Mouse (Mus musculus) adrenal gland, adult 8-10 months (tissue): ENCODE measurements at regions not wholly inside any gene's neighbourhood (a gene's known extent, or its start where the extent isn't known, plus 50 kb on each side); places are given as distances from the start of the nearest gene placed in this dataset.

Source experiments
- DNase-seq: peaks from one replicate; pipeline ENCODE4 v3.0.0; 2022

DNA sequence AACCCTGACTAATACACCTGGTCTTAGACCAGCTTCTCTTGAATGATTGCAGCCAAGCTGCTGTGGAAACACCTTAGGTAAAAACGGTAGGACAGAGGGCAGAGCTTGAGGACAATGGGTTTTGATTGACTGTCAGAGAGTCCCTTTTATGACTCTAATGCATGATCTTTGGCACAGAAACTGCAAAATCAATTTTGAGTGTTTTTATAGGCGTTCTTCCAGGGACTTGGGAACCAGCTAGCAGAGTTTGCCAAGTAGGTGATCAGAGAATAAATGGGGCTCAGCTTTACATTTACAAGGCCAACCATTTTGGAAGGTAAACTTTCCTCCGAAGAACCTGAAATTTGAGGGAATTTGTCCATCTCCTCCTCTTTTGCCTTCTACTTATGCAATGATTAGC, 213.6 kb upstream of the Far2 start:
- no peak for DNase-seq

DNA sequence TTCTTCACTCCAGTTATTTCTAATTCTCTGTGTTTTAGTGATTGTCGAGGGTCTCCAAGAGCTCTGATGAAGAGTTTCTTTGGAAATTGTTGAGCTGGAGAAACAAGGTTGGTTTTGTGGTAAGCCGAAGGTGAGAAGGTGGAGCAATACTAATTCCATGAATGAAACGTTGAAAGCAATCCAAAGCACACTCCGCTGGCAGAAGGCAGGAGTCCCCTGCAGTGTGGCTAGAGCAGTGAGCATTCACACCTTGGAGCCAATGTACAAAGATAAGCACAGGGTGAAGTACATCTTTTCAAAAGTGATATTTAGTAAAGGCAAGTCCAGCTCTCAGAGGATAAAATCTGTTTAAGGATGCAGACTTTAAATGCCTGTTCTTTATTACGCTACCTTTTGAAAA, 208.2 kb upstream of the Far2 start:
- DNase-seq = no peak

DNA sequence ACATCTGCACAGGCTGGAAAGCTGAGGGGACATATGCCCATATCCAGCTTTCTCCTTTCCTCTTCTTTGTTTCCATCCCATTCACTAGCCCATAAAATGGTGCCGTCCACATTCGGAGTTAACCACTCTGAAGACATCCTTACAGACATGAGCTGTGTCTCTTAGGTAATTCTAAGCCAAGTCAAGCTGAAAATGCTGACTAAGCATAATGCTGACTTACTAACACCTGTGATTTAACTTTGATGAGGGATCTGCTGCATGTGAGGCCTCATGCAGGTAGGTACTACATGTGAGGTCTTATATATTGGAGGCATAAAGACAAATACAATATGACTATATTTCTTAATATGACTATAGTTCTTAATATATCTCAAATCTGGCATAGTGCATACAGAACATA, 197.1 kb upstream of the Far2 start:
- no peak for DNase-seq

DNA sequence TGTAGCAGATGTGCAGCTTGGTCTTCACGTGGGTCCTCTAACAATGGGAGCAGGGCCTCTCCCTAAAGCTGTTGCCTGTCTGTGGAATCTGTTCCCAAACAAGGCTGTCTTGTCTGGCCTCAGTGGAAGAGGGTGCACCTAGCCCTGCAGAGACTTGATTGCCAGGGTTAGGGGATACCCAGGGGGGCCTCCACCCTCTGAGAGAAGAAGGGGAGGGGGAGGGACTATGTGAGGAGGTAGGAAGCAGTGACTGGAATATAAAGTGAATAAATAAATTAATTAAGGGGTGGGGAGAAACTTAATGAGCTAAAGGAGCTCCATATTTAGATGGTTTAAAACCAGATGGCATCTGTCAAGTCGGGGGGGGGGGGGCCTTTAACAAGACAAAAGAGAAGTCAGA, 185.9 kb upstream of the Far2 start:
- DNase-seq = no peak

DNA sequence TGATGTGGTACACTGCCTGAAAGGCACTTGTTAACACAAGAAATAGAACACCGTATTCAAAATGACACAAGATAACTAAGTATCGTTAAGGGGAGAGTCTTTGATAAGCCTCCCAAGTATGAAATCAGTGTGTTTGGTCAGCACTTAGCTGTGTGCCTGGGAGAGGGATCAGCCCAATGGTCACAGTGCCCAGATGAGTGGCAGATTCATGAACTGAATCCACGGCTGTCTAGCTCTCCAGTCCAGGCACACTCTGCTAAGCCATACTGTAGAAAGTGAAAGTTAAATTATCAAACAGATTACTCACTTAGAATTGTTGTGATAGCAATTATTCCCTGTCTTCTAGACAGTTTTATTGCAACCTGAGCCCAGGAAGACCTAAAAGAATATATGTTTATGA, 176.0 kb upstream of the Far2 start:
- DNase-seq = no peak

DNA sequence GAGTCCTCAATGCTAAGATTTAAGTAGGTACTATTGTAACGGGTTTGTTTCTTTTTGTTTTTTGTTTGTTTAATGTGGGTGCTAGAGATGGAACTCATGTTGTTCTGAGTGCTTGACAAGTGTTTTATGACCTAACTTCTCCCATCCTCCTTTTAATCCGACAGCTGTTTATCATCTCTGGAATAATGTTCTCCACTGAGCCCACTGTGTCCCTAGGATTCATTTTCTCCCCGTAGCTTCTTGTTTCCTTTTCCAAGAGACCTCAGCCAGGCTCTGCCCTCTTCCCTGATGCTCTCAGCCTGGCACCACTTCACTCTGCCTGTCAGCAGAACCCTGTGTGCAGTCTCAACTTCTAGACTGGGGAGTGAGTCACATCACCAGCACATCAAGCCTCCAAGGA, 173.9 kb upstream of the Far2 start:
- no peak for DNase-seq

DNA sequence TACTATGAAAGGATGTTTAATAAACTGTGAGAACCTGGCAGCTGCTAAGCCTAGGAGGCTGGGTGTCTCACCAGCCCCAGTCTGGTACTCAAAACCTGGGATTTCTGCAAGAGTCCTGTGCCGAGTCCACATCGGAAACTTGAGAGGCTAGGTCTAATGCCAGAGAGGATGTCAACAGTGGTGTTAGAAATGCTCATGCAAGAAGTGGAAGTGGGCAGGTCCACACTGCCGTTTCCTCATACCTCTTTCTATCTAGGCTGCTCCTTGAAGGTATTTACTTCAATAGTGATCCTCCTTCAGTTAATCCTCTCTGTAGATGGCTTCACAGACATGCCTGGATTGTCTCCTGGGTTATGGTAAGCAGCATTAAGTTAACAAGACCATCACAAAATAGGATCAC, 168.6 kb upstream of the Far2 start:
- no peak for DNase-seq

DNA sequence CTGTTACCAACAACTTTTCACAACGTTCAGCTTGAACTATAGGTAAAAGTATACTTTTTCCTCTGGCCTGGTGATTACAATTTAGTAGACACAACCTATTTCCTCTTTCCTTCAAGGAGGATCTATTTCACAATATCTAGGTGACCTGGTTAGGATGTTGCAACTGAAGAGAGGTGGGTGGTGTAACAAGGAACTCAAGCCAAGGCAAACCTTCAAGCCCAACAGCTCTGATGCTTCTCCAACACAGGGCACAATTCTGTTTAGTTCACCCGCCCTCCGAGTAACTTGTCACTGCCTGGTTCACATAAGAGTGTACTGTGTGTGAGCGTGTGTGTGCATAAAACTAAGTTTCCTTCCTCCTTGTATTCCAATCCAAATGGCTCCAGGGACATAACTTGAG, 161.2 kb upstream of the Far2 start:
- no peak for DNase-seq

DNA sequence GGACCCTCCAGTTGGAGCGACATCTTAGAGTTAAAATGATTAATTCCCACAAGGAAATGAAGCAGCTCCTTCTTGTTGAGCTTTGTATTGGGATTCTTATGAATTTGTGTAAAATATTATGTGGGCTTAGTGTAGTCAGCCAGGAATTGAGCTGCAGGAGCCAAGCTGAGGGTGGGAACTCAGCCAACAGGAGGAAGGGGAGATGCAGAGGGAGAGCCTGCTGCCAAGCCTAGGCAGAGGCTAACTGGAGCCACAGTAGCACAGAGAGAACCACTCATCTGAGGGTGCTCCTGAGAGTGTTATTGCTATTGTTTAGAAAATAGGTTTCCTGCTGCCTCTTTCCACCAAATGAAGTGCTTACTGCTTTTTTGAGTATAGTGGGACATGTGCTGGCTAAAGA, 127.4 kb upstream of the Far2 start:
- DNase-seq = no peak

DNA sequence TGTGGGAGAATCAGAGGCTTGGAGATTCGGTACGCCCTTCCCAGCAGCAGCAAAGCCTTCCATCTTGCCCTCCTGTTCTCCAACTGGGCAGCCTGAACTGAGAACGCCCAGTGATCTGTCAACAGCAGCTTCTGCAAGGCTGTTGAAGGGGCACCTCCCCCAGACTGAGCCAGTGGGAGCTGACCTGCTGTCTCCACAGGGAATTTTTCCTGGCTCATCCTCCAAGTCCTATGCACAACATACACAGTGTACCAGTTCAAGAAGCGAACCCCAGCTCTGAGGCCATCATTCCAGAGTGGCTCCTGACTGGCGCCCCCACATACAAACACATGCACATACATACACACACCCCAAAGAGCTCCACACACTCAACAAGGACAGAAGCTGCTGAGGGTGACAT, 126.0 kb upstream of the Far2 start:
- DNase-seq = no peak

DNA sequence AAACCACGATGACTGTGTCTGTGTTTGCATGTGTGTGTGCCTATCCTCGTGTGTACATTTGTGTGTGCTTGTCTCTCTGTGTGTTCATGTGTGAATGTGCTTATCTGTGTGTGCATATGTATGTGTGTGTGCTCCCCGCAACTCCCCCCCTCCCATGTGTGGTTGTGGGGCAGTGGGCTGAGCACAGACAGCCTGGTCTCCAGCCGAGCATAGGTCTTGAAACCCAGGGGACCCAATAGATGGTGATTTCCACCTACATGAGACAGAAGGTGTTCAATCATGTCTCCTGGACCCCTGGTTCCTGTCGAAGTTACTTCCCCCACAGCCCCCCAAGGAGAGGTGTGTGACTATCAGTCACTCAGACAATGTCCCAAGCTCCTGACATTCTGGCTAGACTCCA, 124.6 kb upstream of the Far2 start:
- DNase-seq = no peak

DNA sequence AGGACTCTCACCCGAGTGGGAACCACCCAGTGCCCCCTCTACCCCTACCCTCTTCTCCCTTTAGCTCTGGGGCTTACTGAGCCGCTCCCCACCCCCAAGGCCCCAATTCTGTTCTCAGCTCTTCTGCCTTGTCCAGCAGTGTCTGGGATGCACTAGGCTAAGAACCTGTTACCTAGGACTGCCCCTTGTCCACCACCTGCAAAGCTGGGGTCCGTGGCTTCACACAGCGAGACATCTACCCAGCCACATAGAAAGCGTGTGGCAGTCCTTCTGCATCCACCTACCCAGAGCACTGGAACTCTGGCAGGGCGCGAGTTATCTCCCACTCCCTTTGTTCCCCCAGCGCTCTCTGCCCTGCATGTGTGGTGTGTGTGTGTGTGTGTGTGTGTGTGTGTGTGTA, 123.8 kb upstream of the Far2 start:
- DNase-seq = no peak

DNA sequence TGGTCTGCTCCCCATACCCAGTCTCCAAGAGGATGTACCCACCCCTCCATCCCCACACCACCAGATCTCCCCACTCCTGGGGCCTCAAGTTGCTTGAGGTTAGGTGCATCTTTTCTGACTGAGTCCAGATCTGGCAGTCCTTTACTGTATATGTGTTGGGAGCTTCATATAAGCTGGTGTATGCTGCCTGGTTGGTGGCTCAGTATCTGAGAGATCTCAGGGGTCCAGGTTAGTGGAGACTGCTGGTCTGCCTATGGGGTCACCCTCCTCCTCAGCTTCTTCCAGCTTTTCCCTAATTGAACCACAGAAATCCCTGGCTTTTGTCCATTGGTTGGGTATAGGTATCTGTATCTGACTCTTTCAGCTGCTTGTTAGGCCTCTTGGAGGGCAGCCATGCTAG, 118.1 kb upstream of the Far2 start:
- DNase-seq = no peak

DNA sequence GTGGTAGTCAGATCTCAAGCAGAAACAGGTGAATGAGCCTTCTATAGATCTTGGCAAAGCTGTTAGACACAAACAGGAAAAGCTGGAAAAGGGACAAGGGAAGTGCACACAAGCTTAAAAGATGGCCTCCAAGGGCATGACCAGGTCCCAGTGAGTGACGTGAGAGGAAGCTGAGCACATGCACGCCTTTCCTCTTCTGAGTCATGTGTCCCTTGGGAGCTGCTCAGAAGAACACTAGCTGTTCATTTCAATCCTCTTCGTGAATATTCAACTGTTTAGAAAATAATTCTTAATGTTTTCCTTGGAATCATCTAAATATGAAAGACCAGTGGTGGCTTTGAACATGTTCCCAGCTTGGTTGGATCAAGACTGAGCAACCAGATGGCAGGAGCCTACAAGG, 103.0 kb upstream of the Far2 start:
- no peak for DNase-seq

DNA sequence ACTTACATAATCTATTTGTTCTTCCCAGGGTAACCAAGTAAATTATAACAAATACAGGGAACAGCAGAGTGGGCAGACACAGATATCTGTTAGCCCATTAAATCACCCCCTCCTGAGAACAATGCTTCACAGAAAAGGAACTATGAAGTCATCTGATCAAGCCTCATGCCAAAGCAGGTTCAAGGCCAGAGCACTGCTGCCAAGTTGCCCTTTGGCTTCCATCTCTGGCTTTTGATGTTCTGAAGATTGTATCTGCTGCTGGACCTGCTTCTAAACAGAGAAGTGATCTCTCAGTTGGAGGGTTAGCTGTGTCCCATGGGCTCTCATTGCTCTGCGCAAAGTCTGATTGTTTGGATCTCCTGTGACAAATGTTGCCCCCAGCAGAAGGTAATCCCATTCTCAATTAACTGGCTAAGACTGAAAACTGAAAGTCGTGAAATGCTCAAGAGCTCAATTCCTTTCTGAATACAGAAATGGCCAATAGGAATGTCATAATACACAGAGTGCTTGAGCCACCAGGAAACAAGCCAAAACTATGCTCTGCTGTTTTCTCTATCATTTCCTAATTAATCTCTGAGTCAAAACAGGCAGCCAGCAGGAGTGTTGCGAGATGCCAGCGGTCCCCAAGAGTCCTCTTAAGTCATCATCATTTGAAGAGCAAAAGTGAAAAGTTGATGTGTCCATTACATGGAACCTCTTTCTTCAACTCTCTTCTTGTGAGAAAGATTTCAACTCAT, 102.0 kb upstream of the Far2 start:
- DNase-seq = peak; percentile 25

DNA sequence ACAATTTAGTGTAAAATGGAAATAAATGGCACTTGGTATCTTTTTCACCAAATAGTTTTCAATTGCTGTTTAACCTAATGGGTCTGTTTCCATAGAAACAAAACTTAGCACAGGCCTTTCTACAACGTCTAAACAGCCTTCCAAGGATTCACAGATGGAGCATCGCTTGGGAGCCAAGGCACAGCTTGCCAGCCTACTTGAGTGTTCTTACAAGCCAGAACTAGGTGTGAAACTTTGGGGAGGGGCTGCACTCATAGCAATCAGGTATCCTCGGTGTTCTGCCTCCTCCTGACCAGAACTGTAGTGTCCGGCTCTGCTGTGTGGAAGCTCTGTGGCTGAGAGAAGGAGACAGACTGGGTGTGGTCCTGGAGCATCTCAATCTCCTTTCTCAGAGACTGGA, 99.1 kb upstream of the Far2 start:
- DNase-seq = no peak

DNA sequence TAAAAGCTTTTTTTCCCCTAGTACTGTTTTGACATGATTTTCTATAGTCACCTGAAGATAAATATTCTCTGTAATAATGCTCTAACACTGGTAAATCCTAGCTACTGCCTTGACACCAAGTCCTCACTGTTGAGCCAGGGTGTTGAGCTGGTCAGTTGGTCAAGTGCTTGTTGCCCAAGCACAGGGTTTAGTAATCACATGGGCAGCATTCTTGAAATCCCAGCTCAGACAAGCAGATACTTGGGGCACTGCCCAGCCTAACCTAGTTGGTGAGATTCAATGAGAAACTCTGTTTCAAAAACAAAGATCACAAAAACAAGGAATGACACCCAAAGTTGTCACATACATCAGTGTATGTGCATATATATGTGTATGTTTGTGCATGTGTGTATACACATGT, 95.4 kb upstream of the Far2 start:
- DNase-seq = peak; percentile 31

DNA sequence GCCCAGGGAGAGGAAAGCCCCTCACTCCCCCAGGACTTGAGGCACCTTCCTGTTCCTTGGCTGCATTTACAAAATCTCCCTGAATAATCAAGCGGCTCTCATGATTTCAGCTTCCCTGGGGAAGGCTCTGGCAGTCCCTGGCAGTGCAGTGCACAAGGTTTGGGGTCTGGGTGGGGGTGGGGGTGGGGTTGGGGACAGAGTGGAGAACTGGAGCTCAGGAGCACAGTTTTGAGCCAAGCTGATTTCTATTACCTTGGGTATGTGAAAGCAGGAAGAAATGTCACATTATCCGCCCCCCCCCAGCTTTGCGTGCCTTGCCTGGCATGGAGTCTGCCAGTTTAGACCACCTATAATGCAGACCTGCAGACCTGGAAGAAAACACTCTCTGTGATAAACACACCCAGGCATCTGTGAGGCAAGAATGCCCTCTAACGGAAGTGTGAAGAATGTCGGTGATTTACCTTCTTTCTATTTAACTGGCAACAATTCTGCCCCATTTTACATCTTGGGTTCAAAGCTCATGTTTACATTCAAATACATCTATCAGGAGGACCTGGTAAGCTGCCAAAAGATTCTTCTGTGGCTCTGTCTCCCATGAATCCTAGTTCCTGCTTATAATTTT, 93.9 kb upstream of the Far2 start:
- DNase-seq = no peak

DNA sequence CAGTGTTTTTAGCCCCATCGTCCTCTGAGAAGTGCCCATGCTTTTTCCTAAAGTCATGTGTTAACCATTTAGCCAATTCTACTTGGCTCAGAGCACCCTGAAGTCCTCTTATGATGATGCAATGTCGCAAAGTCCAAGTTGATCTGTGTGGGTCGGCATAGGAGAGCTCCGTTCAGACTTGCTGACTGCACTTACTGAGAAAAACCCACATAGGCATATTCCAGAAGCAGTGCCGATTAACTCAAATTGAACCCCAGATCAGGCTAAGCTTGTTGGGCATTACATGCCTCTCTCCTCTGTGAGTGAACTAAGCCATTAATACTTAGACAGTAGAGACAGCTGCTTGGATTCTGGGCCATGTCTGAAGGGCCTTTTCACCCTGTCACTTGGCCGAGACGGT, 93.3 kb upstream of the Far2 start:
- no peak for DNase-seq

DNA sequence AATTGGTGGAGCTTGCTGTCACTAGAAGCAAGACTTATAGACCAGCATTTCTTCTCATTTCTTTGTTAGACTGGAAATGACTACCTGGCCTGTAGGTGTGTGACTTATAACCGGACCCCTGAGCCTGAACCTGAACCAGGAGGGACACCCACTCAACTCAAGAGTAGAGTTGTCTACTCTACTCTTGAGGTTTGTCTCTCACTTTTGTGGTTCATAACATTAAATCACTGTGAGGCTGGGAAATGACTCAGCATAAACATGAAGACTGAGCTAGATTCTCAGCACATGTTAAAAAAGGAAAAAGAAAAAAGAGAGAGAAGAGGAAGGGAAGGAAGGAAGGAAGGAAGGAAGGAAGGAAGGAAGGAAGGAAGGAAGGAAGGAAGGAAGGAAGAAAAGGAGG, 92.8 kb upstream of the Far2 start:
- no peak for DNase-seq

DNA sequence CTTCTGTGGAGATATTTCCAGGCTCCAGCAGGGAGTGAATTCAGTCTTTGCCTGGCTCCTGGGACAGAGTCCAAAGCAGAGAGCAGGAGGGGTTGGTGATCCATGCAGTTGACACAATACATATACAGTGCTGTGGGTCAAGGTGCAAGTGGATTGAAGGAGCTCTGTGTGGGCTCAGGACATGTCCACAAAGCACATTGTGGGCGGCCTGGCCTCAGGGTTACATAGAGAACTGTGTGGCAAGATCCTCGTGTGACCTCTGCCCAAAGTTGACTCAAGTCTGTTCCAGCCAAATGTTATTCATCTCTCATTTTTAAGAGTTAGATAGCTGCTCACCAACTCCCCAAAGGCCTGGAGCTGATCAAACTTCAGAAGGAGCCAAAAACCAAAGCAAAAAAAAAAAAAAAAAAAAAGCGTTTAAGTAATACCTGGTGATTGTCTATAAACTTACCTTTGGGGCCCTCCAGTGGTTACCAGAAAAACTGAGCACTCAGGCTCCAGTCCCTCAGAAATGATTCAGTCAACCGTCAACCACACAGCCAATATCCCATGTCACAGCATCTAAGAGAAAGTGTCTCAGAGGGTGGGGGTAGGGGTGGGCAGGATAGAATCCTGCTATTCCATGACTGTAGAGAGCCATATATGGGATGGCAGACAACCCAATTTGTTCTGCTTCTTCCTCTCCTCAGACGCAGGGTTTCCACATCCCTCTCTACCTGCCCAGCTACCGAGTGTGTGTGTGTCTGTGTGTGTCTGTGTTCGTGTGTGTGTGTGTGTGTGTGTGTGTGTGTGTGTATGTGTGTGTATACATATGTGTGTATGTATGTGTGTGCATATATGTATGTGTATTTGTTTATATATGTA, 91.9 kb upstream of the Far2 start:
- peak; percentile 41 for DNase-seq

DNA sequence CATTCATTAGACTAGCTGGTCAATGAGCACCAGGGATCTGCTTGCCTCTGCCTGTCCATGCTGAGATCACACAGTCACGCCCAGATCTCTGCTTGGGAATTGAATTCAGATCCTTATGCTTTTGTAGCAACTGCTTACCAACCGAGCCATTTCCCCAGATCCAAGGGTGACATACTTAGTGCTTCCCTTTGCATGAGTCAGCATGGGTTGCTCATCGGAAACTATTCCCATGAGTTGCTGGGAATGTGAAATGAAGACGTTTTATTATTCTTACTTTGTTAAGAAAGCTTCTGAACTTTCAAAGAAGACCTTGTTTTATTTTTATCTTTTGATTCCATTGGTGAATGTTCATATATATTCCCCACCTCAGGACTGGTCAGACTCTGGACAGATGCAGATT, 82.3 kb upstream of the Far2 start:
- no peak for DNase-seq

DNA sequence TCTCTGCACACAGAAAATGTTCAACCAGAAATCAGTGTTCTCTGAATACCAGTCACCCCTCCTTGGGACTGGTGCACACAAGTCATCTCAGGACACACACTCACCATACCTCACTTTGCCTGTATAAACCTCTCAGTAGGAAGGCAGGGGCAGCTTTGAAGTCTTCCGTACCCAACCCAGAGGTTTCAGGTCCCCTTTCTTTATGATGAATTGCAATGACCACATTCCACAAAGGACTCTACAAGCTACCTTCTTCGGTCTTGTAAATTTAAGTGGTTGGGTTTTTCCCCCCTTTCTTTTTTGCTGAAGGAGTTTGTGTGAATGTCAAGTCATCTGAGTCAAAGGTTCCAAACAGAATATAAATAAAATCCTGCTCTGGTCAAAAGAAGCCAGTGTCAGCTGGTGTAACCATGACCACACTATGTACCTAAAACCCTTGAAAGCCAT, 76.9 kb upstream of the Far2 start:
- DNase-seq = no peak

DNA sequence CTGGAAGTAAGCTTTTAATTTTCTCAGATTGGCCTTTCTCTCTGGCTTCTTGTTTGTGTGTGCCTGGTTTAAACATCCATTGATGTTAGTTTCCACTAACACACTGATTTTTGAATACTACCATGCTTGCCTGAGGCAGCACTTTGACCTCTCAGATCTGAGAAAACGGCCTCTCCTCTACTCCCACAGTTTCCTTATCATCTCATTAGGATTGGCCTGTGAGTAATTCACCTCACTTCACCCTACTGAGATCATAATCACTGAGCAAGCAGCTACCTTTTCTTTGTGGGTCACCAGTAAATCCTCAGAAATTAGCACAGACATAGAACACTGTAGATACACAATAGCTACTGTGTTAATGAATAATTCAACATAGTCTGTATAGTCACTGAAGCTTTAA, 74.5 kb upstream of the Far2 start:
- no peak for DNase-seq
